Mouse (Mus musculus): ENCODE data around the gene Ppa2. TPM values are rescaled to one million over a fixed set of nuclear protein-coding genes. Genes with fewer than 3 reads are reported as not detected.

Gene Ppa2
- polyA plus RNA-seq, 1 experiment from 2014 or later = 91.1 TPM

Other genes starting within 250 kb of the Ppa2 start
- 16.6 and 20.6 TPM in 2 replicates for gene Ints12, start 218.3 kb upstream of the Ppa2 start, polyA plus RNA-seq (2014; fragmentation: Nextera tagmentation; extraction: Ambion mirVana)
- 3.6 and 4.1 TPM in 2 replicates for gene Gstcd, start 218.1 kb upstream of the Ppa2 start, polyA plus RNA-seq (2014; fragmentation: Nextera tagmentation; extraction: Ambion mirVana)
- gene Arhgef38, start 75.2 kb upstream of the Ppa2 start, polyA plus RNA-seq (2014; fragmentation: Nextera tagmentation; extraction: Ambion mirVana) = not detected in 2 replicates
- 18.5 and 28.4 TPM in 2 replicates for gene Tet2, start 235.0 kb downstream of the Ppa2 start, polyA plus RNA-seq (2014; fragmentation: Nextera tagmentation; extraction: Ambion mirVana)